Mouse (Mus musculus) C2C12 (cell line): ENCODE data around the gene Chkb. TPM values are rescaled to one million over a fixed set of nuclear protein-coding genes. Genes with fewer than 3 reads are reported as not detected.
A peak's percentile ranks its signal among the peaks of the same experiment; 100 is the strongest.
"Not testable (repeated sequence)": the region's sequence is repeated elsewhere in the genome, so short reads cannot be mapped to it uniquely, and the experiment has no call there.

Experiments used
- H3K27me3 ChIP-seq: one replicate; pipeline ENCODE4 v1.6.1; 2011; ENCODE audit not compliant: control insufficient read depth, insufficient read depth, insufficient read length
- H3K36me3 ChIP-seq: one replicate; pipeline ENCODE4 v1.6.1; 2011; ENCODE audit not compliant: control insufficient read depth, insufficient read depth
- H3K4me3 ChIP-seq: one replicate; pipeline ENCODE4 v1.5.1; 2011; ENCODE audit warnings: mild to moderate bottlenecking, control low read depth; ENCODE audit not compliant: poor library complexity, insufficient read depth, severe bottlenecking
- H3K79me2 ChIP-seq: one replicate; pipeline ENCODE4 v1.6.1; 2011; ENCODE audit not compliant: control insufficient read depth, insufficient read depth
- H3K79me3 ChIP-seq: one replicate; pipeline ENCODE4 v1.6.1; 2011; ENCODE audit warnings: low read depth, control low read depth
- H3ac ChIP-seq: one replicate; pipeline ENCODE3; 2011; ENCODE audit warnings: low read depth; ENCODE audit not compliant: control insufficient read depth, insufficient read length
- CEBPB ChIP-seq: IDR thresholded peaks from one replicate; pipeline ENCODE4 v1.6.1; 2011; ENCODE audit warnings: low read depth, mild to moderate bottlenecking, control low read depth, moderate library complexity
- CTCF ChIP-seq: IDR thresholded peaks from one replicate; pipeline ENCODE4 v1.5.1; 2011; ENCODE audit not compliant: control insufficient read depth, insufficient read depth, insufficient read length
- FOSL1 ChIP-seq: IDR thresholded peaks from one replicate; pipeline ENCODE4 v1.8.0; 2011; ENCODE audit warnings: mild to moderate bottlenecking, low read length; ENCODE audit not compliant: poor library complexity, insufficient read depth, severe bottlenecking
- MAX ChIP-seq: IDR thresholded peaks from one replicate; pipeline ENCODE4 v1.6.1; 2011; ENCODE audit warnings: mild to moderate bottlenecking, control low read depth
- MYOD1 ChIP-seq: IDR thresholded peaks from one replicate; pipeline ENCODE4 v1.6.1; 2011; ENCODE audit warnings: low read depth; ENCODE audit not compliant: control insufficient read depth, insufficient read length
- MYOG ChIP-seq: IDR thresholded peaks from one replicate; pipeline ENCODE4 v1.6.1; 2011; ENCODE audit not compliant: control insufficient read depth, insufficient read length; ENCODE audit errors: extremely low read depth
- USF1 ChIP-seq: IDR thresholded peaks from one replicate; pipeline ENCODE4 v1.6.1; 2011; ENCODE audit warnings: low read depth, mild to moderate bottlenecking, control low read depth, moderate library complexity
- polyA plus RNA-seq: library from polyadenylated mRNA; unstranded; fragments of >200 nt; fragmentation: generic; extraction: Trizol; gene quantifications from one replicate; pipeline ENCODE4 v1.2.1, GENCODE M21; 2012; ENCODE audit warnings: missing spikeins

The Chkb gene
- polyA plus RNA-seq, 1 experiment: 47.1 TPM

DNA sequence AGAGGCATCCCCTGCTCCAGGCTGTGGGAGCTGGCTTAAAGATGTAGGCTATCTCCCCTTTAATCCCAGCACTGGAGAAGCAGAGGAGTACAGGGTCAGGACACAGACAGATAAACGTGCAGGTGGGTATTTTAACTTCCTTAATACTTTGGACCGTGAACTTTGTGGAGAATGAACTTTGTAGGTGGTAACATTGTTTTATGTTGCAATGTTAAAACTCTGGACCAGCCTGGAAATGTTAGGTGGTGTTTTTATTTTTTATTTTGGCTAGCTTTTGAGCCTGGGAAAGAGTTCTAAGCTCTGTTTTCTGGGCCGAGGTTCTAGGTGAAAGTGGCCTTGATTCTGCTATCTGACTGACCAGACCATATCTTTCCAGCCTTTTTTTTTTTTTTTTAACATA, 1.6 kb upstream of the Chkb start:
- H3K27me3 ChIP-seq: no peaks in the 10 kb centered on the region
- peaks cover 17% of the 10 kb centered on the region for H3K79me2 ChIP-seq
- TF ChIP-seq USF1 (no peak), CTCF (no peak), MAX (no peak), FOSL1 (no peak), MYOD1 (no peak), MYOG (no peak), CEBPB (no peak)
- peaks cover 9% of the 10 kb centered on the region for H3K79me3 ChIP-seq
- H3K4me3 ChIP-seq: no peak overlapping the region
- no peak overlapping the region for H3ac ChIP-seq
- peaks cover 7% of the 10 kb centered on the region for H3K36me3 ChIP-seq

DNA sequence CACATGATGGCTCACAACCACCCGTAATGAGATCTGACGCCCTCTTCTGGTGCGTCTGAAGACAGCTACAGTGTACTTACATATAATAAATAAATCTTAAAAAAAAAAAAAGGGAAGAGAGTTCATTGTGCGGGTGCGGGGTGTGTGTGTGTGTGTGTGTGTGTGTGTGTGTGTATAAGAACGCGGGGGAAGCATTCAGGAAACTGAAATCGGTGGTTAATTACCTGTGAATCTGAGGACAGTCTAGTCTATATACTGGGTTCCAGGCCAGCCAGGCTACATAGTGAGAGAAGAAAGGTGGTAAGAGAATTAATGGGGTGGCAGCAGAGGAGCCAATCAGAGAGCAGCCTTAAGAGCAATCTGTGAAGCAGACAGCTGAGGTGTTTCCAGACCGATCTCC, 1.1 kb upstream of the Chkb start:
- Histone ChIP-seq H3K4me3 (peak overlapping the region; percentile 98), H3K79me2 (peaks cover 17% of the 10 kb centered on the region), H3K36me3 (peaks cover 12% of the 10 kb centered on the region)
- H3K79me3 ChIP-seq, H3ac ChIP-seq, H3K27me3 ChIP-seq: not testable (repeated sequence)

DNA sequence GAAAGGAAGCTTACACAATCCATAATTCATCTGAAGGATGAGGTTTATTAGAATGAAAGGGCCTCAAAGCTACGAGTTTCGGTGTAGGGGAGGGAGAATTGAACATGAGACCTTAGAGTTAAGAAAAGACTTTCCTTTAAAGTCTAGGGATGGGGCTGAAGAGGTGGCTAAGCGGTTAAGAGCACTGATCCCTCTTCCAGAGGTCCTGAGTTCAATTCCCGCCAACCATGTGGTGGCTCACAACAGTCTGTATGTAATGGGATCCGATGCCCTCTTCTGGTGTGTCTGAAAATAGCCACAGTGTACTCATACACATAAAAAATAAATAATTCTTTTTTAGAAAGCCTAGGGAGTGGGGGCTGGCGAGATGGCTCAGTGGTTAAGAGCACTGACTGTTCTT, 633 bp upstream of the Chkb start:
- Histone ChIP-seq H3K36me3 (peaks cover 15% of the 10 kb centered on the region), H3K79me2 (peaks cover 17% of the 10 kb centered on the region), H3K79me3 (peaks cover 9% of the 10 kb centered on the region), H3K4me3 (peak overlapping the region; percentile 98), H3K27me3 (no peaks in the 10 kb centered on the region), H3ac (peak overlapping the region; percentile 63)
- no peak for TF ChIP-seq MYOG

- H3K36me3 ChIP-seq: peaks cover 19% of the 10 kb centered on the region
- no peaks in the 10 kb centered on the region for H3K27me3 ChIP-seq
- TF ChIP-seq CTCF (no peak), MYOD1 (no peak), CEBPB (no peak), MYOG (no peak)
- H3K4me3 ChIP-seq: peak overlapping the region; percentile 98
- peaks cover 17% of the 10 kb centered on the region for H3K79me2 ChIP-seq
- H3K79me3 ChIP-seq: peaks cover 9% of the 10 kb centered on the region
- peak overlapping the region; percentile 90 for H3ac ChIP-seq
Observed at GRCm38 (mm10) chr15:89428821-89429351, 822 bp downstream of the Chkb start.

GRCm38 (mm10) chr15:89428136-89428790, 1.4 kb downstream of the Chkb start:
- H3K4me3 ChIP-seq: peak overlapping the region; percentile 98
- H3K27me3 ChIP-seq: no peaks in the 10 kb centered on the region
- no peak overlapping the region for H3ac ChIP-seq
- H3K79me3 ChIP-seq: peaks cover 9% of the 10 kb centered on the region
- H3K79me2 ChIP-seq: peaks cover 17% of the 10 kb centered on the region
- peaks cover 19% of the 10 kb centered on the region for H3K36me3 ChIP-seq
- TF ChIP-seq MYOD1: no peak

DNA sequence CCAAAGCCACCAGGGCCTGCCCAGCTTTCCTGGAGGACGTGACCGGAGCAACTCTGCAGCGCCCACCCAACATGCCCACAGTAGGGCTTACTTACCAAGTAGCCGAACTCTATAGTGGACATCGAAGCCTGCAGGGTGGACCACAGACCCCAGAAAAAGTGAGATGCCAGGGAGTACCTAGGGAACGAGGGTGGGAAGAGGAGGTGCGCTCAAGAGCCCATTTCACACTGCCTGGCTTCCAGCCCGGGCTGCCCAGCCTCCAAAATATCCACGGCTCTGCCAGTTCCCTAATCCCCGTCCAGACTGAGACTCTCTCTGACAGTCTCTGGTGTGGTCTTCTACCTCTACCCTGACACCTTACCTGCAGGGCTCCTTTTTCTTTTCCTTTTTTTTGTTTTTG, 3.0 kb downstream of the Chkb start:
- Histone ChIP-seq H3K36me3 (peaks cover 27% of the 10 kb centered on the region), H3ac (no peak overlapping the region), H3K79me3 (peaks cover 9% of the 10 kb centered on the region), H3K27me3 (no peaks in the 10 kb centered on the region), H3K4me3 (no peak overlapping the region), H3K79me2 (peaks cover 17% of the 10 kb centered on the region)
- TF ChIP-seq MYOG (no peak), CEBPB (no peak), MAX (no peak), FOSL1 (no peak), MYOD1 (no peak)

DNA sequence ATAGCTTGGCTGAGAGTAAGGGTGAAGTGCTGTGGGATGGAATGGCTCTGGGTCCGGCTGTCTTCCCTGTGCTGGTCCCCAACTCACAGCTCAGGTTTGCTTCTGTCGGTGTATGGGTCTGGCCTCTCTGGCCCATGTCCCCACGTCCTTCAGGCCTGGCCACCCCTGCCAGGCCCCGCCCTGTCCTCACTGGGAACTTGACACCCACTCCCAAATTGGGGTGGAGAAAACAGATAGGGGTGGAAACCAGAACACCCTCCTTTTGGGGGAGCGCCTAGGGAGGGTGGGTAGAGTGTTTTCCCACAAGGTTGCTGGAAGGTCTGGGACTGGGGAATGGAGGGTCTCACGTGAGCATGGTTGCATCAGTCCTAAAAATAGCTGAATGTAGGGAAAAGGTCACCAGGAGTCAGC, 4.0 kb downstream of the Chkb start, which contains the start of gene Cpt1b:
TSS of gene Cpt1b (minus strand) at position 153 of the 411 bp plus-strand sequence.
- Histone ChIP-seq H3K79me2 (peaks cover 17% of the 10 kb centered on the region), H3K79me3 (peaks cover 9% of the 10 kb centered on the region), H3K4me3 (no peak within 1 kb of the TSS), H3K27me3 (no peaks in the 10 kb centered on the region), H3K36me3 (peaks cover 31% of the 10 kb centered on the region), H3ac (no peak within 1 kb of the TSS)
- TF ChIP-seq USF1: no peak
- TF ChIP-seq CTCF: no peak
